Mouse (Mus musculus): Measurements from ENCODE around the gene Prrg3. TPM values are rescaled to one million over a fixed set of nuclear protein-coding genes. Genes with fewer than 3 reads are reported as not detected.

The Prrg3 gene
- total RNA-seq, 2 experiments from 2014 or later: 5.9 to 10.6 TPM

Other genes starting within 250 kb of the Prrg3 start
- 10 to 100 TPM; 17.2 to 19.1 TPM for gene Vma21, start 146.7 kb upstream of the Prrg3 start, total RNA-seq (2021)
- gene Gm1141, start 41.6 kb upstream of the Prrg3 start, total RNA-seq (2021): not detected
- gene Fate1, start 10.4 kb downstream of the Prrg3 start, total RNA-seq (2021): not detected
- not detected for gene Cnga2, start 29.2 kb downstream of the Prrg3 start, total RNA-seq (2021)

Data from heart, postnatal 36 days (tissue).